Mouse (Mus musculus) liver, embryonic 12.5 days (tissue): Measurements from ENCODE around the gene Adh7. TPM values are rescaled to one million over a fixed set of nuclear protein-coding genes. Genes with fewer than 3 reads are reported as not detected.

Experiments
- ATAC-seq: fragments of 200-750 bp; cut with Nextera tagmentation; 2 replicates; pipeline ENCODE4 v1.8.0; 2017; ENCODE audit warnings: moderate number of reproducible peaks, mild to moderate bottlenecking, moderate library complexity
- H3K27ac ChIP-seq: fragments of 300-500 bp; sonication (generic); 2 replicates; pipeline ENCODE4 v1.5.1; 2016; ENCODE audit warnings: mild to moderate bottlenecking
- H3K27me3 ChIP-seq: fragments of 300-500 bp; sonication (generic); replicated peaks from 2 replicates; pipeline ENCODE4 v1.6.1; 2016; ENCODE audit warnings: mild to moderate bottlenecking, moderate library complexity
- H3K36me3 ChIP-seq: fragments of 300-500 bp; sonication (generic); 2 replicates; pipeline ENCODE4 v1.6.1; 2016; ENCODE audit warnings: mild to moderate bottlenecking, moderate library complexity
- H3K4me1 ChIP-seq: fragments of 300-500 bp; sonication (generic); 2 replicates; pipeline ENCODE4 v1.6.1; 2016
- H3K4me2 ChIP-seq: fragments of 300-500 bp; sonication (generic); 2 replicates; pipeline ENCODE4 v1.6.1; 2016; ENCODE audit warnings: mild to moderate bottlenecking, moderate library complexity
- H3K4me3 ChIP-seq: fragments of 300-500 bp; sonication (generic); 2 replicates; pipeline ENCODE4 v1.5.1; 2016; ENCODE audit warnings: mild to moderate bottlenecking, moderate library complexity
- H3K9ac ChIP-seq: fragments of 300-500 bp; sonication (generic); 2 replicates; pipeline ENCODE4 v1.6.1; 2016; ENCODE audit warnings: mild to moderate bottlenecking, moderate library complexity
- H3K9me3 ChIP-seq: fragments of 300-500 bp; sonication (generic); replicated peaks from 2 replicates; pipeline ENCODE4 v1.6.1; 2016; ENCODE audit warnings: mild to moderate bottlenecking, moderate library complexity
- WGBS: fragments of 180-500 bp; shearing (Covaris S2); methylation state at CpG from one replicate; pipeline ENCODE4 v1.1.7; 2016; ENCODE audit not compliant: insufficient replicate concordance; 5-methylcytosine and 5-hydroxymethylcytosine counted together
- polyA plus RNA-seq: library from polyadenylated mRNA; unstranded; fragments of >200 nt; fragmentation: Nextera tagmentation; extraction: Ambion mirVana; gene quantifications from 2 replicates; pipeline ENCODE4 v1.2.1, GENCODE M21; 2016

The Adh7 gene
- polyA plus RNA-seq, 1 experiment from 2014 or later, result 0.26 TPM

GRCm38 (mm10) chr3:138242021-138242726, 24.6 kb downstream of the Adh7 start:
- no peaks in the 10 kb centered on the region for H3K36me3 ChIP-seq
- WGBS, result 70% methylated on average over 14 of the region's 14 CpGs

GRCm38 (mm10) chr3:138242933-138243332, 25.4 kb downstream of the Adh7 start:
- H3K4me3 ChIP-seq, result no peak overlapping the region
- H3K4me1 ChIP-seq, result peaks cover 3% of the 10 kb centered on the region; the same call in 1 of the 2 replicates
- ATAC-seq, result no peak
- WGBS, result 69% methylated on average over 6 of the region's 6 CpGs
- no peaks in the 10 kb centered on the region for H3K27me3 ChIP-seq
- H3K36me3 ChIP-seq, result no peaks in the 10 kb centered on the region
- H3K9ac ChIP-seq, result no peak overlapping the region
- no peaks in the 10 kb centered on the region for H3K9me3 ChIP-seq
- no peak overlapping the region for H3K27ac ChIP-seq
- no peak overlapping the region for H3K4me2 ChIP-seq

More at GRCm38 (mm10) chr3:138242021-138242726, 24.6 kb downstream of the Adh7 start:
- no peaks in the 10 kb centered on the region for H3K27me3 ChIP-seq
- no peak for ATAC-seq
- H3K4me3 ChIP-seq, result no peak overlapping the region
- H3K27ac ChIP-seq, result no peak overlapping the region
- H3K9me3 ChIP-seq, result no peaks in the 10 kb centered on the region
- peaks cover 3% of the 10 kb centered on the region; the same call in 1 of the 2 replicates for H3K4me1 ChIP-seq
- H3K9ac ChIP-seq, result no peak overlapping the region
- no peak overlapping the region for H3K4me2 ChIP-seq

GRCm38 (mm10) chr3:138244338-138244874, 26.8 kb downstream of the Adh7 start:
- Histone ChIP-seq H3K4me3 (no peak overlapping the region), H3K9me3 (no peaks in the 10 kb centered on the region), H3K27me3 (no peaks in the 10 kb centered on the region), H3K4me1 (peaks cover 3% of the 10 kb centered on the region; the same call in 1 of the 2 replicates), H3K36me3 (no peaks in the 10 kb centered on the region), H3K4me2 (no peak overlapping the region), H3K27ac (no peak overlapping the region), H3K9ac (no peak overlapping the region)
- ATAC-seq, result no peak
- 73% methylated on average over 7 of the region's 7 CpGs for WGBS

GRCm38 (mm10) chr3:138246511-138247020, 29.0 kb downstream of the Adh7 start:
- H3K27ac ChIP-seq, result no peak overlapping the region
- no peaks in the 10 kb centered on the region for H3K27me3 ChIP-seq
- no peaks in the 10 kb centered on the region for H3K4me1 ChIP-seq
- H3K4me2 ChIP-seq, result no peak overlapping the region
- H3K9me3 ChIP-seq, result no peaks in the 10 kb centered on the region
- H3K9ac ChIP-seq, result no peak overlapping the region
- H3K4me3 ChIP-seq, result no peak overlapping the region
- no peaks in the 10 kb centered on the region for H3K36me3 ChIP-seq
- no peak for ATAC-seq

- Histone ChIP-seq H3K27me3 (no peaks in the 10 kb centered on the region), H3K9me3 (no peaks in the 10 kb centered on the region), H3K4me1 (no peaks in the 10 kb centered on the region), H3K36me3 (no peaks in the 10 kb centered on the region), H3K9ac (no peak overlapping the region), H3K4me3 (no peak overlapping the region), H3K27ac (no peak overlapping the region), H3K4me2 (no peak overlapping the region)
- ATAC-seq, result no peak
- 63% methylated on average over 4 of the region's 4 CpGs for WGBS
These were observed 29.7 kb downstream of the Adh7 start for GRCm38 (mm10) chr3:138247241-138247640.

- ATAC-seq, result no peak
- Histone ChIP-seq H3K4me2 (no peak overlapping the region), H3K4me3 (no peak overlapping the region), H3K27ac (no peak overlapping the region), H3K36me3 (no peaks in the 10 kb centered on the region), H3K4me1 (no peaks in the 10 kb centered on the region), H3K9me3 (no peaks in the 10 kb centered on the region), H3K27me3 (no peaks in the 10 kb centered on the region), H3K9ac (no peak overlapping the region)
- 70% methylated on average over 7 of the region's 7 CpGs for WGBS
These were observed 30.5 kb downstream of the Adh7 start for GRCm38 (mm10) chr3:138248011-138248410.

- no peaks in the 10 kb centered on the region for H3K27me3 ChIP-seq
- no peak overlapping the region for H3K4me2 ChIP-seq
- H3K4me1 ChIP-seq, result no peaks in the 10 kb centered on the region
- H3K4me3 ChIP-seq, result no peak overlapping the region
- H3K9ac ChIP-seq, result no peak overlapping the region
- no peak for ATAC-seq
- H3K27ac ChIP-seq, result no peak overlapping the region
- 78% methylated on average over 8 of the region's 8 CpGs for WGBS
- no peaks in the 10 kb centered on the region for H3K9me3 ChIP-seq
- H3K36me3 ChIP-seq, result no peaks in the 10 kb centered on the region
These were observed 31.2 kb downstream of the Adh7 start for GRCm38 (mm10) chr3:138248746-138249145.

- H3K36me3 ChIP-seq, result no peaks in the 10 kb centered on the region
- no peak overlapping the region for H3K4me2 ChIP-seq
- H3K27me3 ChIP-seq, result no peaks in the 10 kb centered on the region
- WGBS, result 69% methylated on average over 6 of the region's 6 CpGs
- no peak overlapping the region for H3K4me3 ChIP-seq
- no peak for ATAC-seq
- no peak overlapping the region for H3K9ac ChIP-seq
- no peaks in the 10 kb centered on the region for H3K4me1 ChIP-seq
- H3K27ac ChIP-seq, result no peak overlapping the region
- no peaks in the 10 kb centered on the region for H3K9me3 ChIP-seq
These were observed 33.6 kb downstream of the Adh7 start for GRCm38 (mm10) chr3:138251156-138251555.

GRCm38 (mm10) chr3:138254205-138254604, 36.6 kb downstream of the Adh7 start:
- H3K4me3 ChIP-seq, result no peak overlapping the region
- 63% methylated on average over 5 of the region's 5 CpGs for WGBS
- no peaks in the 10 kb centered on the region for H3K9me3 ChIP-seq
- H3K27ac ChIP-seq, result no peak overlapping the region
- no peak overlapping the region for H3K9ac ChIP-seq
- H3K4me2 ChIP-seq, result no peak overlapping the region
- no peaks in the 10 kb centered on the region for H3K36me3 ChIP-seq
- no peaks in the 10 kb centered on the region for H3K27me3 ChIP-seq
- no peaks in the 10 kb centered on the region for H3K4me1 ChIP-seq
- peak; percentile 60; the same call in 1 of the 2 replicates for ATAC-seq

GRCm38 (mm10) chr3:138255366-138255765, 37.8 kb downstream of the Adh7 start:
- Histone ChIP-seq H3K27ac (no peak overlapping the region), H3K4me1 (no peaks in the 10 kb centered on the region), H3K4me2 (no peak overlapping the region), H3K9ac (no peak overlapping the region), H3K4me3 (no peak overlapping the region), H3K9me3 (no peaks in the 10 kb centered on the region), H3K27me3 (no peaks in the 10 kb centered on the region), H3K36me3 (no peaks in the 10 kb centered on the region)
- ATAC-seq, result no peak
- 45% methylated on average over 3 of the region's 3 CpGs for WGBS

- H3K9ac ChIP-seq, result no peak overlapping the region
- no peaks in the 10 kb centered on the region for H3K4me1 ChIP-seq
- H3K4me2 ChIP-seq, result no peak overlapping the region
- H3K9me3 ChIP-seq, result no peaks in the 10 kb centered on the region
- H3K27me3 ChIP-seq, result no peaks in the 10 kb centered on the region
- no peak for ATAC-seq
- H3K36me3 ChIP-seq, result no peaks in the 10 kb centered on the region
- no peak overlapping the region for H3K27ac ChIP-seq
- H3K4me3 ChIP-seq, result no peak overlapping the region
- 50% methylated on average over 9 of the region's 9 CpGs for WGBS
These were observed 38.4 kb downstream of the Adh7 start for GRCm38 (mm10) chr3:138255780-138256550.
